24 mouse cellular contexts compared by ENCODE assay signal in the genomic region with DNA sequence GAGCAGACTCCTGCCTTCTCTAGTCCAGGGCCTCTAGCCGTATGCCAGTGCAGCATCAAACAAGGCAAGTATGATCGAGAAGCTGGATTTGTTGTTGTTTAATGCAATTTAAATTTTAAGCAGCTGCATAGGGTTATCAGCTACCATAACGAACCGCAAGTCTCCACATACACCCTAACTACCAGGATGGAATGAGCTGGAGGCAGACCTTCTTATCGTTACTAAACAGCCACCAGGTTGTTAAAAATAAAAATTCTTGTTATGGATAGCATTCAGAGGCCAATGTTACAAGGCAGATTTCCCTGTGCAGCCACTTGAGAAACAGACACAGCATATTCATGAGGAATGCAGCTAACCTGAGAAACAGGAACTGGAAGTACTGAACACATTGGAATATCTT.
DNase-seq lines count a peak whose midpoint lies in the region; ATAC-seq and TF ChIP-seq lines count a peak whose summit lies in the region.
"Had no signal": no experiment of that assay in that cellular context is flagged by ENCODE, and none has a peak within 500 bp of the region (broad histone marks: within the 10 kb centered on the region; RNA-seq: fewer than 3 reads in every experiment).

No protein-coding gene starts in this region.

- no peak for ATAC-seq in heart, embryonic 15.5 days (replicated peaks; ENCODE audit: insufficient number of reproducible peaks, insufficient read depth, low FRiP score, low read depth)
- ATAC-seq in liver, embryonic 14.5 days (ENCODE audit: insufficient read depth), result peak; percentile 59; the same call in 1 of the 2 replicates
- ATAC-seq in liver, postnatal 0 days, result no peak
- ATAC-seq: forebrain, embryonic 13.5 days; inflammation-experienced regulatory T-cells, adult 6 months; midbrain, embryonic 16.5 days had no signal

- intact Hi-C loops in gastrocnemius, adult 2 months (cut with DNase I), result no loop called here
- intact Hi-C loops in gastrocnemius, postnatal 14 days (cut with DNase I; ENCODE audit: low total_unique reads), result no loop called here
- intact Hi-C loops in heart, postnatal 14 days (cut with DNase I), result no loop called here

- WGBS in heart, embryonic 15.5 days, result 61% methylated on average over 5 of the region's 5 CpGs
- 56% methylated on average over 5 of the region's 5 CpGs for WGBS in liver, embryonic 14.5 days (ENCODE audit: insufficient replicate concordance)
- 81% methylated on average over 5 of the region's 5 CpGs for WGBS in liver, postnatal 0 days (ENCODE audit: insufficient replicate concordance)

- H3K4me3 ChIP-seq in gastrocnemius, adult 2 months, result no peak overlapping the region
- H3K4me3 ChIP-seq in heart, embryonic 15.5 days, result no peak overlapping the region
- H3K4me3 ChIP-seq in liver, embryonic 14.5 days (ENCODE audit: insufficient read depth in 1 of 2, low read depth in 2 of 2, low read length in 2 of 2), result no peak overlapping the region
- H3K4me3 ChIP-seq in liver, postnatal 0 days (ENCODE audit: low read depth, low read length), result no peak overlapping the region
- H3K4me3 ChIP-seq: forebrain, embryonic 13.5 days; hindbrain, embryonic 10.5 days; hindbrain, embryonic 15.5 days had no signal

- H3K4me2 ChIP-seq in heart, embryonic 15.5 days, result peak overlapping the region; percentile 5
- 0 out of 2 replicates have a peak overlapping the region, but pooled peaks have one; percentile 2 for H3K4me2 ChIP-seq in liver, embryonic 14.5 days (ENCODE audit: low read depth)
- no peak overlapping the region for H3K4me2 ChIP-seq in liver, postnatal 0 days (ENCODE audit: low read depth, low read length)
- H3K4me2 ChIP-seq: forebrain, embryonic 13.5 days; hindbrain, embryonic 15.5 days; lung, embryonic 14.5 days; midbrain, embryonic 11.5 days had no signal

- DNase-seq in gastrocnemius, adult 2 months, result no peak
- DNase-seq in gastrocnemius, postnatal 14 days, result no peak
- DNase-seq in heart, postnatal 14 days, result no peak
- no peak for DNase-seq in liver, embryonic 14.5 days (ENCODE audit: low read depth in 3 of 3, low spot score in 3 of 3)
- no peak for DNase-seq in liver, postnatal 0 days
- DNase-seq in adrenal gland, postnatal 10 days, result no peak
- DNase-seq: adrenal gland, postnatal 36 days; cerebellum, adult 18-20 months; cerebellum, postnatal 10 days; gastrocnemius, postnatal 25 days; heart, adult 18-20 months; lung, embryonic 14.5 days; lung, postnatal 14 days; right cerebral cortex, postnatal 25 days; spleen, adult 18-20 months; thymus, postnatal 14 days had no signal

- no peaks in the 10 kb centered on the region for H3K27me3 ChIP-seq in heart, embryonic 15.5 days
- H3K27me3 ChIP-seq in liver, embryonic 14.5 days (ENCODE audit: control insufficient read depth, insufficient read depth, low read length), result no peaks in the 10 kb centered on the region
- no peaks in the 10 kb centered on the region for H3K27me3 ChIP-seq in liver, postnatal 0 days (ENCODE audit: insufficient read depth, low read length)
- H3K27me3 ChIP-seq: CH12.LX; forebrain, embryonic 13.5 days; hindbrain, embryonic 15.5 days had no signal

- H3K9me3 ChIP-seq in heart, embryonic 15.5 days (replicated peaks), result no peaks in the 10 kb centered on the region
- no peaks in the 10 kb centered on the region for H3K9me3 ChIP-seq in liver, embryonic 14.5 days (ENCODE audit: control insufficient read depth, low read length)
- H3K9me3 ChIP-seq in liver, postnatal 0 days (ENCODE audit: low read length), result no peaks in the 10 kb centered on the region
- H3K9me3 ChIP-seq: forebrain, embryonic 13.5 days; hindbrain, embryonic 10.5 days; hindbrain, embryonic 15.5 days had no signal

- no peak for TF ChIP-seq EP300 in liver, embryonic 14.5 days (IDR thresholded peaks at IDR 0.05; ENCODE audit: low read depth)
- TF ChIP-seq EP300 in liver, postnatal 0 days (IDR thresholded peaks at IDR 0.05; ENCODE audit: low read depth), result no peak

- TF ChIP-seq CTCF in gastrocnemius, adult 2 months (IDR thresholded peaks at IDR 0.05), result no peak
- TF ChIP-seq CTCF in liver, embryonic 14.5 days (IDR thresholded peaks at IDR 0.05; ENCODE audit: low read depth), result no peak
- no peak for TF ChIP-seq CTCF in liver, postnatal 0 days (IDR thresholded peaks at IDR 0.05; ENCODE audit: low read depth)

- no peaks in the 10 kb centered on the region for H3K36me3 ChIP-seq in heart, embryonic 15.5 days
- no peaks in the 10 kb centered on the region for H3K36me3 ChIP-seq in liver, embryonic 14.5 days (replicated peaks; ENCODE audit: control insufficient read depth, insufficient read depth, low read depth)
- H3K36me3 ChIP-seq in liver, postnatal 0 days (replicated peaks; ENCODE audit: insufficient read depth, low read length), result no peaks in the 10 kb centered on the region
- H3K36me3 ChIP-seq: hindbrain, embryonic 10.5 days; hindbrain, embryonic 15.5 days had no signal

- peaks cover 9% of the 10 kb centered on the region for H3K4me1 ChIP-seq in heart, embryonic 15.5 days (replicated peaks)
- peaks cover 0 to 5% of the 10 kb centered on the region in 2 experiments; a peak in 1 of 4 replicates for H3K4me1 ChIP-seq in liver, embryonic 14.5 days (replicated peaks; ENCODE audit: control insufficient read depth in 2 of 2, insufficient read depth in 2 of 2, low read length in 1 of 2)
- H3K4me1 ChIP-seq in liver, postnatal 0 days (ENCODE audit: insufficient read depth), result no peaks in the 10 kb centered on the region
- H3K4me1 ChIP-seq: forebrain, embryonic 13.5 days; hindbrain, embryonic 10.5 days; hindbrain, embryonic 15.5 days had no signal

- no peak overlapping the region for H3K9ac ChIP-seq in heart, embryonic 15.5 days
- no peak overlapping the region for H3K9ac ChIP-seq in liver, embryonic 14.5 days (replicated peaks)
- no peak overlapping the region for H3K9ac ChIP-seq in liver, postnatal 0 days (replicated peaks)
- H3K9ac ChIP-seq: forebrain, embryonic 13.5 days; hindbrain, embryonic 15.5 days; lung, embryonic 14.5 days had no signal

- H3K27ac ChIP-seq in gastrocnemius, adult 2 months, result peak overlapping the region; percentile 65
- H3K27ac ChIP-seq in heart, embryonic 15.5 days, result peak overlapping the region; percentile 58
- H3K27ac ChIP-seq in liver, embryonic 14.5 days, result no peak overlapping the region
- no peak overlapping the region for H3K27ac ChIP-seq in liver, postnatal 0 days (ENCODE audit: low read depth)
- H3K27ac ChIP-seq: forebrain, embryonic 13.5 days; hindbrain, embryonic 10.5 days; hindbrain, embryonic 15.5 days had no signal

Comparison
In these comparisons a context has a peak if more than half of its experiments do, and no peak if none do; other contexts are left out.
1. H3K27ac ChIP-seq: peak in gastrocnemius, adult 2 months (single experiment) and heart, embryonic 15.5 days (single experiment); none in liver, embryonic 14.5 days (single experiment) and liver, postnatal 0 days (single experiment).